Mouse (Mus musculus): ENCODE measurements around the gene Uchl1.

GRCm38 (mm10) chr5:66677411-66678345 lies 1.8 kb downstream of the Uchl1 start:
- peak; percentile 33 for TF ChIP-seq CTCF (conservative IDR thresholded peaks at IDR 0.05; ENCODE audit: low read length)
- no peak for TF ChIP-seq NANOG (IDR thresholded peaks at IDR 0.05; ENCODE audit: borderline replicate concordance, low read length)
- no peak for TF ChIP-seq POU5F1 (IDR thresholded peaks at IDR 0.05; ENCODE audit: borderline replicate concordance, low read length)

Measured in E14TG2a.4 (cell line).